Mouse (Mus musculus) liver, embryonic 16.5 days (tissue): Measurements from ENCODE around the gene Gm20517. TPM values are rescaled to one million over a fixed set of nuclear protein-coding genes. Genes with fewer than 3 reads are reported as not detected.
A peak's percentile ranks its signal among the peaks of the same experiment; 100 is the strongest.
"Not testable (repeated sequence)": the region's sequence is repeated elsewhere in the genome, so short reads cannot be mapped to it uniquely, and the experiment has no call there.

Source experiments
- ATAC-seq: fragments of 200-750 bp; cut with Nextera tagmentation; 2 replicates; pipeline ENCODE4 v1.8.0; 2017; ENCODE audit warnings: low read depth, mild to moderate bottlenecking, moderate number of reproducible peaks, moderate library complexity
- H3K27ac ChIP-seq: fragments of 300-500 bp; sonication (generic); 2 replicates; pipeline ENCODE4 v1.5.1; 2014; ENCODE audit warnings: mild to moderate bottlenecking, low read length
- H3K27me3 ChIP-seq: fragments of 300-500 bp; sonication (generic); 2 replicates; pipeline ENCODE4 v1.6.1; 2014; ENCODE audit warnings: low read depth, low read length, mixed read lengths; ENCODE audit not compliant: control insufficient read depth, insufficient read depth
- H3K36me3 ChIP-seq: fragments of 300-500 bp; sonication (generic); 2 replicates; pipeline ENCODE4 v1.6.1; 2014; ENCODE audit warnings: mild to moderate bottlenecking; ENCODE audit not compliant: control insufficient read depth, insufficient read depth
- H3K4me1 ChIP-seq: fragments of 300-500 bp; sonication (generic); 2 replicates; pipeline ENCODE4 v1.6.1; 2014; ENCODE audit warnings: low read depth, low read length, mixed read lengths; ENCODE audit not compliant: control insufficient read depth
- H3K4me2 ChIP-seq: fragments of 300-500 bp; sonication (generic); 2 replicates; pipeline ENCODE4 v1.6.1; 2014; ENCODE audit warnings: low read depth, low read length, mixed read lengths
- H3K4me3 ChIP-seq: fragments of 300-500 bp; sonication (generic); 2 replicates; pipeline ENCODE4 v1.5.1; 2014; ENCODE audit warnings: low read depth, mild to moderate bottlenecking, low read length
- H3K9ac ChIP-seq: fragments of 300-500 bp; sonication (generic); 2 replicates; pipeline ENCODE4 v1.6.1; 2014; ENCODE audit warnings: low read depth, low read length
- H3K9me3 ChIP-seq: fragments of 300-500 bp; sonication (generic); replicated peaks from 2 replicates; pipeline ENCODE4 v1.6.1; 2016; ENCODE audit warnings: low read length; ENCODE audit not compliant: control insufficient read depth
- WGBS: fragments of 180-500 bp; shearing (Covaris S2); extraction: QIAGEN DNeasy Blood & Tissue Kit; methylation state at CpG from one replicate; pipeline ENCODE4 v1.1.7; 2014; ENCODE audit not compliant: insufficient replicate concordance; 5-methylcytosine and 5-hydroxymethylcytosine counted together
- polyA plus RNA-seq: library from polyadenylated mRNA; unstranded; fragments of >200 nt; fragmentation: Nextera tagmentation; extraction: Ambion mirVana; gene quantifications from 2 replicates; pipeline ENCODE4 v1.2.1, GENCODE M21; 2015

Gene Gm20517
- polyA plus RNA-seq, 1 experiment from 2014 or later: 1.1 TPM

DNA sequence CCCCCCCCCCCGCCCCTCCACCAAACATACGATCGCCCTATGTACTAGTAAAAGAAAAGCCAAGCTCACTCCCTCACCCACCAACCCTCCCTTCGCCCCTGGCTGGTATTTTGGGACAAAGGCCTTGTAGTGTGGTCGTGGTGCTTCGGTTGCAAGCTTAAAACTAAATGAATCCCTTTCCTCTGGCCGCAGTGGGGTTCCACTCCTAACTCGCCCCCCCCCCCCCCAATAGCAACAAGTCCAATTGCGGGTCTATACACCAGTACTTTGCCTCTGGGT, 16.5 kb upstream of the Gm20517 start:
- Histone ChIP-seq H3K4me1 (peaks cover 66% of the 10 kb centered on the region), H3K27ac (peak overlapping the region; percentile 95), H3K9me3 (no peaks in the 10 kb centered on the region), H3K36me3 (peaks cover 31% of the 10 kb centered on the region), H3K4me3 (peak overlapping the region; percentile 69), H3K4me2 (peak overlapping the region; percentile 72), H3K27me3 (no peaks in the 10 kb centered on the region), H3K9ac (peak overlapping the region; percentile 78)
- ATAC-seq: no peak
- WGBS: 3% methylated on average over 6 of the region's 9 CpGs

GRCm38 (mm10) chr17:47595248-47596161, 15.9 kb upstream of the Gm20517 start:
- peak overlapping the region; percentile 95 for H3K27ac ChIP-seq
- H3K4me2 ChIP-seq: peak overlapping the region; percentile 72
- H3K4me3 ChIP-seq: peak overlapping the region; percentile 69
- peaks cover 37% of the 10 kb centered on the region for H3K36me3 ChIP-seq
- H3K27me3 ChIP-seq: no peaks in the 10 kb centered on the region
- H3K4me1 ChIP-seq: peaks cover 72% of the 10 kb centered on the region
- H3K9me3 ChIP-seq: no peaks in the 10 kb centered on the region
- H3K9ac ChIP-seq: peak overlapping the region; percentile 78
- ATAC-seq: peak; percentile 72
- WGBS: 3% methylated on average over 21 of the region's 21 CpGs

DNA sequence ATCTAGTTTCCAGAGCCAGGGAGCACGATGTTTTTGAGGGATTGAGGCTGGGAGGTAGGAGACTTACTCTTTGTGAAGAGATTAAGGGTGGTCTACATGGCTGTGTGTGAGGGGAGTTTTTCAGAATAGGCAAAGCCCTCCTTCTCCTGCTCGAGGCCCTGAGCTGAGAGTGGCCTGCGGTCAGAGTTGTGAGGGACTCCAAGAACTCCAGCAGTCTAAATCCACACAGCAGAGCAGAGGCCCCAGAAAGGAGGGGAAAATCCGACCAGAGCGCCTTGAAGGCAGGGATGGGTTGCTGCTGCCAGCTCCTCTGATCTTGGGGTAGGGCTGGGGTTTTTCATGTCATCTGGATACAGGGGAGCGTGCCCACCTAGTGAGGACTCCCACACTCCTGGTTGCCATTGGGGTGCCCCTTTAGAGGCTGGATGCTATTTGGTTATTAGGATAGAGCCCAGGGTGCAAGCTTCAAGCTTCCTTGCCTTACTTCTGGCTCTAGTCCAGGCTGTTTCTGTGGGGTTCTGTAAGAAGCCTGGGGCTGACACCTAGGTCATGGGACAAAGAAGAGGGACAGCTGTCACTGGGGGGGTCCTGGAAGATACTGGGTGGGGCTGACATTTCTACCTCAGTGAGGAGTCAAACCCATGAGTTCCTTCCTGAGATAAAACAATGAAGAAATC, 15.1 kb upstream of the Gm20517 start:
- Histone ChIP-seq H3K4me2 (peak overlapping the region; percentile 72), H3K36me3 (peaks cover 40% of the 10 kb centered on the region), H3K27ac (peak overlapping the region; percentile 95), H3K4me1 (peaks cover 68% of the 10 kb centered on the region), H3K9me3 (no peaks in the 10 kb centered on the region), H3K4me3 (peak overlapping the region; percentile 69), H3K9ac (peak overlapping the region; percentile 78), H3K27me3 (no peaks in the 10 kb centered on the region)
- ATAC-seq: no peak
- WGBS: 26% methylated on average over 6 of the region's 6 CpGs

GRCm38 (mm10) chr17:47596839-47597164, 14.6 kb upstream of the Gm20517 start:
- H3K27ac ChIP-seq: peak overlapping the region; percentile 95
- peak overlapping the region; percentile 78 for H3K9ac ChIP-seq
- peak overlapping the region; percentile 72 for H3K4me2 ChIP-seq
- no peak for ATAC-seq
- no peaks in the 10 kb centered on the region for H3K9me3 ChIP-seq
- 36% methylated on average over 5 of the region's 5 CpGs for WGBS
- H3K4me1 ChIP-seq: peaks cover 63% of the 10 kb centered on the region
- peak overlapping the region; percentile 69 for H3K4me3 ChIP-seq
- H3K27me3 ChIP-seq: no peaks in the 10 kb centered on the region
- H3K36me3 ChIP-seq: peaks cover 45% of the 10 kb centered on the region

GRCm38 (mm10) chr17:47597261-47597660, 14.1 kb upstream of the Gm20517 start:
- Histone ChIP-seq H3K27me3 (no peaks in the 10 kb centered on the region), H3K27ac (peak overlapping the region; percentile 95), H3K36me3 (peaks cover 50% of the 10 kb centered on the region), H3K4me1 (peaks cover 59% of the 10 kb centered on the region), H3K4me3 (peak overlapping the region; percentile 69), H3K9ac (peak overlapping the region; percentile 78), H3K4me2 (peak overlapping the region; percentile 72), H3K9me3 (no peaks in the 10 kb centered on the region)
- WGBS: 57% methylated on average over 13 of the region's 13 CpGs
- ATAC-seq: no peak

- peak; percentile 64 for ATAC-seq
- WGBS: 20% methylated on average over 10 of the region's 10 CpGs
- Histone ChIP-seq H3K4me1 (peaks cover 51% of the 10 kb centered on the region), H3K27me3 (no peaks in the 10 kb centered on the region), H3K27ac (peak overlapping the region; percentile 95), H3K4me3 (peak overlapping the region; percentile 69), H3K9me3 (no peaks in the 10 kb centered on the region), H3K4me2 (peak overlapping the region; percentile 72), H3K36me3 (peaks cover 55% of the 10 kb centered on the region), H3K9ac (peak overlapping the region; percentile 78)
Observed at GRCm38 (mm10) chr17:47597838-47598579, 13.4 kb upstream of the Gm20517 start.

DNA sequence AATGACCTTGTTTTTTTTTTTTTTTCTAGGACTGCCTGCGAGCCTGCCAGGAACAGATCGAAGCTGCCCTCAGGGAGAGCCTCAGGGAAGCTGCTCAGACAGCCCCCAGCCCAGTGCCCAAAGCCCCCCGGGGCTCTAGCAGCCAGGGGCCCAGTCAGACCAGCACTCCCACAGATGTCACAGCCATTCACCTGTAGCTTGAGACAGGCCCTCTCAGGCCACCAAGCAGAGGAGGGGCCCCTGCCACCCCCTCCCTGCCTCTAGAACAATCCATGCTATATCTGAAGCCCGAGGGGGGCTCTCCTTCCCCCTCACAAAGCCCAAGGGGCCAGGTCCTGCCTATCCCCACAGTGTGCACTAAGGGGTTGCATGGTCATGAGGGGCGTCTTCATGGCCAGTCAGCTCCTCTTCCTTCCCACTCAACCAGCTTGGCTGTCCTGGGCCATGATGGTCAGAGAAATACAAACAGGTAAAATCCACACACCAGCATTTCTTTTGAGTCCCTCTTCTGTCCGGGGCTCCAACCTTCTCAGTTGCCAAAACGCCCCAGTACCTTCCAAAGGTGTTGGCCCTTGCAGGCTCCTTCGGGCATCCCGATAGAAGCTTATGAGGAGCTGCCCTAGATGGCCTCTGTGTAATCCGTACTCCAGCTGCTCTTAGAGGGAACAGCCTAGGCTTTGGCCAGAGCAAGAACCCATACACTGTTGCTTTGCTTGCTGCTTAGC, 12.6 kb upstream of the Gm20517 start:
- not testable (repeated sequence) for H3K9me3 ChIP-seq, H3K27me3 ChIP-seq, ATAC-seq
- Histone ChIP-seq H3K36me3 (peaks cover 57% of the 10 kb centered on the region), H3K9ac (peak overlapping the region; percentile 54), H3K27ac (peak overlapping the region; percentile 95), H3K4me2 (peak overlapping the region; percentile 72), H3K4me1 (peaks cover 50% of the 10 kb centered on the region), H3K4me3 (peak overlapping the region; percentile 23)
- 56% methylated on average over 10 of the region's 10 CpGs for WGBS

GRCm38 (mm10) chr17:47599511-47600297, 11.7 kb upstream of the Gm20517 start:
- Histone ChIP-seq H3K27me3 (no peaks in the 10 kb centered on the region), H3K9ac (peak overlapping the region; percentile 36; the same call in 1 of the 2 replicates), H3K9me3 (no peaks in the 10 kb centered on the region), H3K4me3 (no peak overlapping the region), H3K4me2 (no peak overlapping the region), H3K4me1 (peaks cover 50% of the 10 kb centered on the region), H3K27ac (peak overlapping the region; percentile 95), H3K36me3 (peaks cover 66% of the 10 kb centered on the region)
- WGBS: 65% methylated on average over 11 of the region's 11 CpGs
- ATAC-seq: no peak
